Mouse (Mus musculus) erythroid progenitor cell, adult 5-6 weeks (primary cell): ENCODE results near the gene Sp100. TPM values are rescaled to one million over a fixed set of nuclear protein-coding genes. Genes with fewer than 3 reads are reported as not detected.

Source experiments
- ATAC-seq: replicated peaks from 2 replicates; pipeline ENCODE4 v1.8.0; 2016; ENCODE audit warnings: moderate number of reproducible peaks, mild to moderate bottlenecking, moderate TSS enrichment, inconsistent platforms; ENCODE audit not compliant: poor library complexity, low FRiP score, severe bottlenecking
- total RNA-seq, 2 experiments: library from RNA; stranded (forward) in 1 of 2; stranded (reverse) in 1 of 2; fragments of 150-400 nt in 1 of 2; fragments of 186-747, 209-891 nt in 1 of 2; gene quantifications; 2 replicates each; pipeline versions ENCODE4 v1.2.3 to v1.2.4; 2015 to 2017; ENCODE audit warnings: low replicate concordance in 2 of 2

Gene Sp100
- total RNA-seq, 2 experiments from 2014 or later, result 120 to 170 TPM

GRCm38 (mm10) chr1:85695646-85696045 lies 45.9 kb downstream of the Sp100 start:
- no peak for ATAC-seq

DNA sequence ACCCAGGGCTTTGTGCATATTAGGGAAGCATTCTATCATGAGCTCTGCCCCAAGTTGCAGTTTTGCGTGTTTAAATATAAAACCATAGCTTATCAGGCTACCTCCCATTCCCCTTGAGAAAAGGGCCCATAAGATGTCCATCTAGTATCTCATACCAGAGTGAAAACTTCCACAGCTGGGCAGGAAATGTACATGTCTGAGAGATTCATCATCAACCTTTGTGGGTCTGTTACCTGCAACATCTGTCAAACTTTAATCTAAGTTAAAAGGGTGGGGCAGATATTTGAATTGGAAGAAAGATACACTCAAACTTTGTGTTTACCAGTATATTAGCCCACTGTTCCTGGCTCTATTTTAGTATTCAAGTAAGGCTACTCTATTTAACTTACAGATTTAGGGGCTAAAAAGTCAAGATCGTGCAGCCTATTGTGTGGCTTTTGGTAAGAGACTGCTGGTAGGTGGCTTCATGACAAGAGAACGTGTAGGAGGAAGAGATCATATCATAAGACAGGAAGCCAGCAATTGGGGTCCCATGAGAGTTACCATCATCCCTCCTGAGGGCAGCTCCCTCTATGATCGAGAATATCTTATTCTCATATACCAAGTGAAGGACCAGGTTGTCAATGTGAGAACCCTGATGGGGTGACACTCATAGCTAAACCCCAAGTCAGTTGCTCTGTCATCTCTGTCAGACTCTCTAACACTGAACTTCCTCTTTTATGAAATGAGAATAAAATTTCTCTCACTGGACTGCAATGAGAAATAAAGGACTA lies 48.1 kb downstream of the Sp100 start:
- no peak for ATAC-seq

DNA sequence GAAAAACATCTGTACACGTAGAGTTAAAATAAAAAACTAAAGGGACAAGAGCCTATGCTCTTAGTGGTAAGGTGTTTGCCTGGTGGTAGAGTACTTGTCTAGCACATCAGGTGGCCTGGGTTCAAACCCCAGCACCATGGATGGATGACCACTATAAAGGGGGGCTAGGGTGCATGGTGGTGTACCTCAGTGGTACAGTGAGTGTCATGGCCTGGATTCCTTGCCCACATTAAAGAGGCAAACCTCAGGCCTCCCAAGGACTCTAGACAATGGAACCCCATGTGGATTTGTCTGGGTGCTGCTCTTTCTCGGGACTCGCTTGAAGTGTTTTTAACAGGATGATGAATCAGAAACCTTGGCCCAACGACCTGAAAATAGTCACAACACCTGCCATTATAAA lies 52.7 kb downstream of the Sp100 start:
- no peak for ATAC-seq

DNA sequence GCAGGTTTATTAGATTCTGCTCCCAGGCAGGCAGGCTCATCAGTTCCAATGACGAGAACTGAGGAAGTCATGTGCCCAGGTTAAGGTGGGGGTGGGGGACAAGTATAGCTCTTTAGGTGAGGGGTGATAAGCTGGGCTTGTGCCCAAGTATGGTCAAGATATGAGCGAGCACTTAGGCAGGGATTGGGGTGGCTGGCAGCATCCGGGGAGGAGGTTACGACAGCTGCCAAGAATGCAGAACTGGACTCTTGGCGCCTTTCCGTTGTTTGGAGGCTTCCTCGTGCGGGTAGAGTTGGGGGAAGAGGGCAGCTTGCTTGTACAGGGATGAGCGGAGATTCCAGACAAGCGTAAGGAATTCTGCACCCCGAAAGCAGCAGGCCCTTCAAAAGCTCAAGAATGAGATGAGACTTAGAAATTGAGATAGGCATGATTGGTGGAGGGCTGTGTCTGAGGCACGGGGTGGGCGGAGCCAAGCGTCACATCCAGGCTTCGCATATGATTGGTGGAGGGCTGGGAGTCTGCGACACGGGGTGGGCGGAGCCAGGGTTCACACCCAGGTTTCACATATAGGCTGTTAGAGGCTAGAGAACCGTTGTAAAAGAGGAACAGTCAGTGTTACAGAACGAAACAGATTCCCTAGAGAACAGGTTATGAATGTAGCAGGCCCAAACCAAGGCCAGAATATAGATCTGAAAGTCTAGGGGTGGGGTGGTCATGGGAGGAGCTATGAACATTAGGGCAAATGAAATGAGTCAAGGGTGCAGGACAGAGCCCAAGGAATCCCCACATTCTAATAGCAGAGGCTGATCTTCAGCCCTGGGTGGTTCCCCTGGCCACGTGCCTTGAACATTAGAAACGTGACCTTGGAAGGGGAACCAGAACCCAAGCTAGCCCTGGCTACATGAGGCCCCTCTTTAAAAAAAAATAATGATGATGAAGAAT lies 53.7 kb downstream of the Sp100 start:
- ATAC-seq, result peak; percentile 100

- no peak for ATAC-seq
These were observed 55.8 kb downstream of the Sp100 start for GRCm38 (mm10) chr1:85705552-85705951.

DNA sequence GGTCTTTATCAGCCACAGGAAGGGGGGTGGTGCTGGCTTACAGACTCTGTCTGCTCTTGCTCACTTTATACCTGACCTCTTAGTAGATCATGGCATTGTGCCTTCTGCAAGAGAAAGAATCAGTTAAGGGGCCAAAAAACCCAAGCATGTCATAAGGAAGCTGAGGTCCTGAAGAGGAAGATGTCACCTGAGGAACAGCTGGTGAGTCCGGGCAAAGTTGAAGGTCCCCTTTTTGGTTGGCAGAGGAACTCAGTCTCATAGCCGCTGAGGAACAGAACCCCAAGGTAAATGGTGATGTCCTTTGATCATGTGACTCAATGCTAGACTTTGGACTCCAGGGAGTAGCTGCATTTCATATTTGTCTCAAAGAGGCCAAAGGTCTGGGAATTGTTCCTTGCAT lies 57.0 kb downstream of the Sp100 start:
- ATAC-seq, result no peak

- no peak for ATAC-seq
These were observed 64.7 kb downstream of the Sp100 start for GRCm38 (mm10) chr1:85714501-85714900.

DNA sequence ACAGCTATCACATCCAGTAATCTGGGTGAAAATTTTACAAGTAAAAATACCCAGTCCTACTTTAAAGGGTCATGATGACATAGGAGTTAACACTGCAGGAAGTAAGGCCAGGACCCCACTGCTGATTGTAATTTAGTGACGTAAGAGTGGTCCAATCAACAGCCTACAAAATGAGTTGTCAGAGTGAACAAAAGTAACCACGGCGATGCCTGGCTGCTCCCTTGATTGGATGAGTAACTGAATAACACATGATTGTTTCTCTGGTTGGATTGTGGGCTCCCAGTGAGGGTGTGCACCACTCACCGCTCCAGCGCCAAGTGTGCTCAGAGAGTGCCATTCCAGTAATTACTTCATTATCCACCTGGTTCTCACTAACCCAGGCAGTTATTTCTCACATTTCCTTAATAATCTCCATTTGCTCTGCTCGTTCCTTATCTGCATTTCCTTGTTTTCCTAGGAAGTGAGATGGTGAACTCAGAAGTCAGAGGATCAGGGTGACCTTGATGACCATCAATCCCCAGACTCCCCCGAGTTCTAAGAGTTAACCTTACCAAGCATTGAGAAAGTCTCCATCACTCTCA lies 66.7 kb downstream of the Sp100 start:
- no peak for ATAC-seq

GRCm38 (mm10) chr1:85719049-85719448 lies 69.3 kb downstream of the Sp100 start:
- no peak for ATAC-seq

DNA sequence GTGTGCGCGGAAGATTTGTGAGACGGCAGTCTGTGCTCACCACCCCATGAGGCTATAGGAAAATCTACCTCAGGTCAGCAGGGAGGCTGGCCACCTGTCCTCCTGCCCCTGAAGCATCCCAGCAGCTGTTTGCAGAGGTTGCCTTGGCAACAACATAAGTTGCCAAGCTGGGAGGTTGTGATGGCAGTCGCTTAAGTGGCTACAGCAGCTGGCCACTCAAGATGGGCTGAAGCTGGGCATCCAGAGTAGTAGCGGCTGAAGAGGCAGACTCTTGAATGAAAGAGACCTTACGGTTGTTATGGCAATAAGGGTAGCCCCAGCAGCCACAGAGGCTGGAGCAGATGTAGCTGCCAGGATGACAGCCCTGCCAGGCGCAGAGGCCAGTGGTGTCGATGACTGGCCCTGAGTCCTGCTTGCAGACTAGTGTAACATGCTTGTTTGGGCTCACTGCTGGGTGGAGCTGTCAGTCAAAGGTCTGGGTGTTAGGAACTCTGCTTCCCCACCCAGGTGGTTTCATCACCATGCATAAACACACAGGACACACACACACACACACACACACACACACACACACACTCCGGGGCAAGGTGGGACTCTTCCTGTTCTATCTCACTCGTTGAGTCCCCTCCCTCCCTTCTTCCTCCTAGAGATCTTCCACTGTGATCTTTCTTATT lies 70.6 kb downstream of the Sp100 start:
- no peak for ATAC-seq

DNA sequence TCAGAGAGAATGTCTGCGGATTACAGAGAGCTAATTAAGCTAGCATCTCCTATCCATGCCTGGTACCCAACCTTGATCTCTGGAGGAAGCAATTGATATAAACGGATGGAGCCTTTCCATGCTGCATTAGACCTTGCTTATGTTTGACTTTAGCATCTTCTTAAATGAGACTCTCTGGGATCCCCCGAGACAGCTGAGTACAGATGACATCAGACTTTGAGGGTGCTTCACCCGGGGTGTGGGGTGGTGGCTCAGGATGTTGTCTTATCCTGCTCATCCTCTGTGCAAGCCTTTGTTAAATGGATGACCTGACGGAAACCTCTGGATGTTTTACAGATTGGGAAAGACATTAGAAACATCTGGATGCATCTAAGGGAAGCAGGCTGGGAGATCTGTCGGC lies 80.7 kb downstream of the Sp100 start:
- no peak for ATAC-seq

GRCm38 (mm10) chr1:85732581-85732980 lies 82.8 kb downstream of the Sp100 start:
- no peak for ATAC-seq

DNA sequence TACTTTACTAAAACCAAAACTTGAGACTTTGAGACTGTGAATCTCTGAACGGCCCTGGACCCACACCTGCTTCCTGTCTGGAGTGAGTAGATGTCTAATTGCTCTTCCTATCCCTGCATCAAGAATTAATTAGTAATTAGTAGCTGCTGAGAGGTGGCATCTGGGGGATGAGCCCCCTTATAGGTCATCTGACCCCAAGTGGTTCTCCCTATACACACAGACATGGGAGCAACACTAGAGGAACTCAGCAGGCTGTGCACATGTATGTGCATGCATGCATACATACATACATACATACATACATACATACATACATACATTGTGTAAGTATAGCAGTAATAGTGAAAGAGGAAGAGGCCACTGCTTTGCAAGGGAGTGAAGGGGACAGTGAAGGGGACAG lies 84.7 kb downstream of the Sp100 start:
- no peak for ATAC-seq

DNA sequence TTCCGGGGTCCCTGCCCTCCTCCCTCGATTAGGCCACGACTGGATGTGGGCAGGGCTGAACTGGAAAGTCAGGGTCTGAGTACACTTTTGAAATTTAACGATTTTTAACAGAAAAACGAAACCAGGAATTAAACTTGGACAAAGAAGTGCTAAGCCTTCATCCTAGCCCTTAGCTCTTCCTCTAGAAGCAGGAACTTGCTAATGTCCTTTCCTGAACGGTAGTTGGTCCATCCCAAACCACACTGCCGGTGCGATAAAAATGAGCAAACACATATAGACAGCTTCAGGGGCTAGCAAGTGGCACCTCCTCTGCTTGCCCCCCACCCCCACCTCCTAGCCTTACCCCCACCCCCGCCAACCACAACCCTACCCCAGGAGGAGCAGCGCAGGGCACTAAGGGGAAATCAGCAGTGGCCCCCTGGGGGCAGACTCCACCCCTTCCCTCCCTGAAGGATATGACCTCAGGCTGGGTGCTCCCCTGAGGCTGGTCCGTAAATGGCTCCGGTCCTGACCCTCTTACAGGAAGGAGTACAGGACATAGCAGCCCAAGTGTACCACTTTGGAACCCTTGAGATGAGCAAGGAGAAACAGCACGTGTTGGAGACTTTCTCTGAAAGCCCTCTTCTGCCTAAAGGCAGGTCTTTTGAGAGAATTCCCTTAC lies 85.8 kb downstream of the Sp100 start:
- peak; percentile 84 for ATAC-seq

DNA sequence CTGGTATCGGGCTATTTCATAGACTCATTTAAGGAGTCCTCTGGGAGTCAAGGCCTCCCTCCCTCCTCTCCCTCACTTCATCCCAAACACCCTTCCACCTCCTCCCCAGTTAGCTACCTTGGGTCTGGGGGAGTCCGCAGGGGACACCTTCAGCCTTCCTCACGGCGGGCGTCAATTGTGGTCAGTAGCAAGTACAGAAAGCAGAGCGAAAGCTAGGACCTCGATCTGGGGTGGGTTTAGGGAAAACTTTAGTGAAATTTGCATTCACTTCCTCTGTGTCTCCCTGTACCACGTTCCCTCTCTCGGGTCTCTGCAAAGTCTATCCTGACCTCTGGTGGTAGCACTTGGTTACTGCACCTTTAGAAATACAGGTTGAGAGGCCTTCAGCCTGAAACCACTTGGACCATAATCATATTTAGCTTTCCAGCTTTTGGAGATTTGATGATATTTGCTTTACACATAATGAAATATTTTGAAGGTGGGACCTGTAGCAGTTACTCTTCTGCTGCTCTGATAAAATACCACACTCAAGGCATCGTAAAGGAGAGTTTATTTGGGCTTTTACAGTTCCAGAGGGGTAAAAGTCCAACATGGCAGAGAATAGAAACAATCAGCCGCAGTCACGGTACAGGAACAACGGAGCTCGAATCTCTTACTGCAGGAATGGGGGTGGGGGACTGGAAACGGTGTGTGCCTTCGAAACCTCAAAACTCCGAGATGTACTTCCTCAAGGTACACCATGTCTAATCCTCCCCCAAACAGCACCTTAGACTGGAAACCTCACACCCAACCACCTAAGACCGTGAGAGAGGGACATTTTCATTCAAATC lies 86.8 kb downstream of the Sp100 start:
- ATAC-seq, result peak; percentile 89

DNA sequence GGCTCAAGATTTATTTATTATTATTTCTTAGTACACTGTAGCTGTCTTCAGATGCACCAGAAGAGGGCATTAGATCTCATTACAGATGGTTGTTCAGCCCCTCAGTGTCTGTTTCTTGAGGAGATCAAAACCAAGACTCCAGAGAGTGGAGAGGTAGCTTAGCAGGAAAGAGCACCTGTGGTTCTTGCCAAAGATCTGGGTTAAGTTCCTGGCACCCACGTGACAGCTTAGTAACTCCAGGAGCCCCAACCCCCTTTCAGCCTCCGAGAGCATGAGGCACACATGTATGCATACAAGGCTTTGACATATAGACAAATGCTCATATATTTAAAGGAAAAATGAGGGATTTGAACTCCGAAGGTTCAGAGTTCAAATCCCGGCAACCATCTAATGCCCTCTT lies 89.2 kb downstream of the Sp100 start:
- ATAC-seq, result no peak

DNA sequence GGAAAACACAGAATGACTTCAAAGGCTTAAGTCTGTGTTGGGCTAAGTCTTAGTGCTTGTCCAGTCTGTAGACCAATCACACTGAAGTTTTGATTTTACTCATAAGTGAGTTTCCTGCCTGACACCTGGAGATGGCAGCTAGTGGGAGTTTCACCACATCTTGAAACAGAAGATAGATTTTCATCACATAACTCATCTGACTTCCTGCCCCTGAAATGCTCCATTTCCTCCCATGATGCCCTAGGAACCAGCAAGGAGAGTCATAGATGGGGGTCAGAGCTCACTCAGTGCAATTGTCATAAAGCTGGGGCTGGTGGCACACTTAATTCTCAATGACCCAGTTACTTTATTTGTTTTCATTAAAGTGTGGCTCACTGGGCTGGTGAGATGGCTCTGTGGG lies 90.0 kb downstream of the Sp100 start:
- ATAC-seq, result no peak

DNA sequence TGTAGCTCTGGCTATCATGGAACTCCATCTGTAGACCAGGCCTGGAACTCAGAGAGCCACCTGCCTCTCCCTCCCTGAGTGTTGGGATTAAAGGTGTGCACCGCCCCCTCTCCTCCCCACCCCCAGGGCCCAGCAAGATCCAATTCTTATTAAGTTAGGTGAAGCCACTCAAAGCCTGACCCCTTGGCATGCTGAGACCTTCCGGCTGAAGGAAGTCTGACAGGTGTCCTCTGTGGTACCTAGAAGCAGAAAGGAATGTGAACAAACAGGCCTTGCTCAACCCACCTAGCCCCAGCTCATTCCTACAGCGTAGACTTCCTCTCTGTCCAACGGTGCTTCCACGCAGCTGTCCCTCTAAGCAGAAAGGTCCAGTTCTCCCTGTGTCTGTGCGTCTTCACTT lies 91.1 kb downstream of the Sp100 start:
- ATAC-seq, result no peak

- no peak for ATAC-seq
These were observed 92.5 kb downstream of the Sp100 start for GRCm38 (mm10) chr1:85742333-85742732.
